In the genomic region with DNA sequence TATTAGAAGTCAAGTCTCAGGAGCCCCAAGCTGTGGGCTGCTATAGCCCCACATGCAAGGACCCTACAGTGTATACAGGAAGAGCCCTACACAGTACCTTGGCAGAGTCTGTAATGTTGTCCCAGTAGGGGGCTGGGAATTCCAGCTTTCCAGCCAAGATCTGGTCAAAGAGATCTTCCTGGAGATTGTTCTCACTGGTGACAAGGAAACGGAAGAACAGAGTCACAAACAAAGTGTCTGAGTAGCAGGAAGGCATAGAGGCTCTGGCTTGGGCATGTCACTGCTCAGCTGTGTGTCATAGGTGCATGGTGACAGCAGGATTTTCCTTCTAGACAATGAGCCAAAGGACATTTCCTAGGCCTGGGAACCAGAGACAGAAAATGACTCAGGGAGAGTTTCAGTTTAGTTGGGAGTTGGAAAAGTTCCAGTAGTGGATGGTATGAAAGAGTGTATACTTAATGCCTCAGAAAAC, we compare ENCODE assay signal across 10 mouse cellular contexts.
DNase-seq lines count a peak whose midpoint lies in the region; ATAC-seq and TF ChIP-seq lines count a peak whose summit lies in the region.
"Had no signal": no experiment of that assay in that cellular context is flagged by ENCODE, and none has a peak within 500 bp of the region (broad histone marks: within the 10 kb centered on the region; RNA-seq: fewer than 3 reads in every experiment).

No protein-coding gene starts in this region.

- WGBS in heart, embryonic 15.5 days = 23% methylated on average over 1 of the region's 1 CpGs
- 34% methylated on average over 1 of the region's 1 CpGs for WGBS in lung, embryonic 14.5 days

- H3K4me1 ChIP-seq in heart, embryonic 15.5 days (replicated peaks) = peaks cover 20% of the 10 kb centered on the region
- 0 out of 2 replicates have a peak, but pooled peaks cover 5% of the 10 kb centered on the region for H3K4me1 ChIP-seq in lung, embryonic 14.5 days (ENCODE audit: insufficient read depth)
- H3K4me1 ChIP-seq: neural tube, embryonic 12.5 days had no signal

- H3K9ac ChIP-seq in heart, embryonic 15.5 days = no peak overlapping the region
- H3K9ac ChIP-seq in lung, embryonic 14.5 days = no peak overlapping the region
- H3K9ac ChIP-seq: liver, embryonic 13.5 days; neural tube, embryonic 12.5 days had no signal

- no peaks in the 10 kb centered on the region for H3K9me3 ChIP-seq in heart, embryonic 15.5 days (replicated peaks)
- no peaks in the 10 kb centered on the region for H3K9me3 ChIP-seq in lung, embryonic 14.5 days (ENCODE audit: low read depth, low read length)
- H3K9me3 ChIP-seq: liver, embryonic 13.5 days; neural tube, embryonic 12.5 days had no signal

- TF ChIP-seq CTCF in lung, embryonic 14.5 days (IDR thresholded peaks at IDR 0.05; ENCODE audit: low read depth) = no peak

- H3K27me3 ChIP-seq in heart, embryonic 15.5 days = no peaks in the 10 kb centered on the region
- no peaks in the 10 kb centered on the region for H3K27me3 ChIP-seq in lung, embryonic 14.5 days (ENCODE audit: insufficient read depth, low read length)
- H3K27me3 ChIP-seq: liver, embryonic 13.5 days; neural tube, embryonic 12.5 days had no signal

- DNase-seq in heart, adult 11 months = peak; percentile 97
- DNase-seq in heart, postnatal 25 days (ENCODE audit: low spot score) = no peak
- peak; percentile 39 to 43 for DNase-seq in adrenal gland, postnatal 36 days
- peak; percentile 74 for DNase-seq in lung, embryonic 14.5 days
- DNase-seq in embryo, embryonic 9.5 days (ENCODE audit: extremely low spot score) = no peak
- no peak for DNase-seq in thymus, postnatal 10 days (ENCODE audit: low spot score in 2 of 2)
- DNase-seq: liver, embryonic 13.5 days had no signal

- intact Hi-C loops in heart, postnatal 25 days (cut with DNase I) = no loop called here

- no peaks in the 10 kb centered on the region for H3K36me3 ChIP-seq in heart, embryonic 15.5 days
- H3K36me3 ChIP-seq in lung, embryonic 14.5 days (ENCODE audit: insufficient read depth) = no peaks in the 10 kb centered on the region

- no peak overlapping the region for H3K4me3 ChIP-seq in heart, embryonic 15.5 days
- H3K4me3 ChIP-seq in lung, embryonic 14.5 days (ENCODE audit: low read depth, low read length) = no peak overlapping the region
- H3K4me3 ChIP-seq: liver, embryonic 13.5 days; neural tube, embryonic 12.5 days had no signal

- peak overlapping the region; percentile 48 for H3K27ac ChIP-seq in heart, embryonic 15.5 days
- H3K27ac ChIP-seq in lung, embryonic 14.5 days (ENCODE audit: low read depth) = peak overlapping the region; percentile 48
- H3K27ac ChIP-seq: liver, embryonic 13.5 days; neural tube, embryonic 12.5 days had no signal

- peak; percentile 67 for ATAC-seq in heart, embryonic 15.5 days (replicated peaks; ENCODE audit: insufficient number of reproducible peaks, insufficient read depth, low FRiP score, low read depth)
- ATAC-seq in lung, embryonic 14.5 days (ENCODE audit: insufficient read depth) = peak; percentile 67; the same call in 1 of the 2 replicates
- ATAC-seq in inflammation-experienced regulatory T-cells, adult 6 months = no peak

- no peak overlapping the region for H3K4me2 ChIP-seq in heart, embryonic 15.5 days
- no peak overlapping the region for H3K4me2 ChIP-seq in lung, embryonic 14.5 days
- H3K4me2 ChIP-seq: liver, embryonic 13.5 days; neural tube, embryonic 12.5 days had no signal

Comparison
In these comparisons a context has a peak if more than half of its experiments do, and no peak if none do; other contexts are left out.
1. DNase-seq: peak in heart, adult 11 months (single experiment), adrenal gland, postnatal 36 days (2 of 2) and lung, embryonic 14.5 days (single experiment); none in heart, postnatal 25 days (single experiment), embryo, embryonic 9.5 days (single experiment) and thymus, postnatal 10 days (0 of 2).